Mouse (Mus musculus) lung, postnatal 0 days (tissue): ENCODE results near the gene Cdk5rap3.

Experiments
- CTCF ChIP-seq: IDR thresholded peaks from 2 replicates; pipeline ENCODE4 v1.5.1; 2016; ENCODE audit warnings: antibody characterized with exemption, mild to moderate bottlenecking
- EP300 ChIP-seq: IDR thresholded peaks from 2 replicates; pipeline ENCODE4 v1.6.1; 2016; ENCODE audit warnings: antibody characterized with exemption, mild to moderate bottlenecking, control low read depth

- no peak for TF ChIP-seq EP300
- TF ChIP-seq CTCF = no peak
Measured at GRCm38 (mm10) chr11:96863206-96863995, 52.9 kb downstream of the Cdk5rap3 start.
